In the genomic region with DNA sequence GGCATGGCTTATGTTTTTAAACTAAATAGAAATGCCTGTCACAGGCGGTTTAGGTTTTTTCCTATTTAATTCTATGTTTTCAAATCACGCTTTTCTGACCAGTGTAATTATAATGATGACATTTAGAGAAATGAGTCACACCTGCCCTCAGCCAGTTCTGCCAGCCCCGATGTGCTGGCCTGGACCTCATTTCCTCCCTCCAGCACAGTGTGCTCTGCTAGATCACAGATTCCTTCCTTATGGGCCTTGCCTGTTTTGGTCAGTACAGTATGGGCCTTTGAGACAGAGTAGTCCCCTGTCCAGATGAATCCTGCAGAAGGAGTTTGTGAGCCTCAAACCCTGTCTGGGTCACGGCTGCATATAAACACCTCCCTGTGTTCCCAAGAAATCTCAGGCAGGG, we compare ENCODE assay signal across 24 mouse cellular contexts.
DNase-seq lines count a peak whose midpoint lies in the region; ATAC-seq and TF ChIP-seq lines count a peak whose summit lies in the region.
"Had no signal": no experiment of that assay in that cellular context is flagged by ENCODE, and none has a peak within 500 bp of the region (broad histone marks: within the 10 kb centered on the region; RNA-seq: fewer than 3 reads in every experiment).

No protein-coding gene starts in this region.

- no peak overlapping the region for H3K4me3 ChIP-seq in heart, embryonic 13.5 days
- H3K4me3 ChIP-seq in limb, embryonic 11.5 days (ENCODE audit: low read depth, low read length), result no peak overlapping the region
- no peak overlapping the region for H3K4me3 ChIP-seq in limb, embryonic 10.5 days
- no peak overlapping the region for H3K4me3 ChIP-seq in embryonic fibroblast, embryonic 13.5 days (ENCODE audit: insufficient read depth, low read length)
- H3K4me3 ChIP-seq: forebrain, embryonic 15.5 days; heart, embryonic 15.5 days; limb, embryonic 15.5 days; megakaryocyte, embryonic 14.5 days; midbrain, embryonic 15.5 days had no signal

- no peak overlapping the region for H3K4me2 ChIP-seq in heart, embryonic 13.5 days
- H3K4me2 ChIP-seq in limb, embryonic 11.5 days (ENCODE audit: low read depth, severe bottlenecking), result no peak overlapping the region
- H3K4me2 ChIP-seq: forebrain, embryonic 15.5 days; heart, embryonic 15.5 days; limb, embryonic 15.5 days; lung, embryonic 14.5 days; midbrain, embryonic 15.5 days had no signal

- no peak for TF ChIP-seq POLR2A in embryonic fibroblast, embryonic 13.5 days (IDR thresholded peaks at IDR 0.05; ENCODE audit: low read depth, low read length)

- H3K27ac ChIP-seq in heart, embryonic 13.5 days (replicated peaks), result 0 out of 2 replicates have a peak overlapping the region, but pooled peaks have one; percentile 29
- no peak overlapping the region for H3K27ac ChIP-seq in limb, embryonic 11.5 days (replicated peaks; ENCODE audit: low read depth, low read length)
- no peak overlapping the region; the same call in 1 of the 2 replicates for H3K27ac ChIP-seq in limb, embryonic 10.5 days
- peak overlapping the region; percentile 7; the same call in 1 of the 2 replicates for H3K27ac ChIP-seq in embryonic fibroblast, embryonic 13.5 days (ENCODE audit: insufficient read depth, low read length)
- H3K27ac ChIP-seq: forebrain, embryonic 15.5 days; heart, embryonic 15.5 days; limb, embryonic 15.5 days; liver, embryonic 14.5 days; midbrain, embryonic 15.5 days had no signal

- ATAC-seq in heart, embryonic 13.5 days (ENCODE audit: extremely low read depth, insufficient number of reproducible peaks, low FRiP score, low TSS enrichment), result no peak
- peak; percentile 40; the same call in 1 of the 2 replicates for ATAC-seq in limb, embryonic 11.5 days (ENCODE audit: insufficient number of reproducible peaks, low FRiP score, low TSS enrichment, low read depth)
- ATAC-seq: midbrain, embryonic 15.5 days had no signal

- H3K9me3 ChIP-seq in heart, embryonic 13.5 days, result peaks cover 12% of the 10 kb centered on the region
- H3K9me3 ChIP-seq in limb, embryonic 11.5 days (ENCODE audit: control insufficient read depth, low read length), result no peaks in the 10 kb centered on the region
- H3K9me3 ChIP-seq in limb, embryonic 10.5 days (replicated peaks), result no peaks in the 10 kb centered on the region
- H3K9me3 ChIP-seq: forebrain, embryonic 15.5 days; heart, embryonic 15.5 days; limb, embryonic 15.5 days; midbrain, embryonic 15.5 days had no signal

- no peak for TF ChIP-seq CTCF in embryonic fibroblast, embryonic 13.5 days (IDR thresholded peaks at IDR 0.05; ENCODE audit: borderline replicate concordance, insufficient read depth, low read length)

- H3K4me1 ChIP-seq in heart, embryonic 13.5 days, result peaks cover 17% of the 10 kb centered on the region
- H3K4me1 ChIP-seq in limb, embryonic 11.5 days (ENCODE audit: control insufficient read depth, insufficient read depth, low read length), result no peaks in the 10 kb centered on the region
- peaks cover 17% of the 10 kb centered on the region for H3K4me1 ChIP-seq in limb, embryonic 10.5 days
- H3K4me1 ChIP-seq in embryonic fibroblast, embryonic 13.5 days (ENCODE audit: control insufficient read depth, insufficient read depth, low read length), result no peaks in the 10 kb centered on the region; the same call in 1 of the 2 replicates
- H3K4me1 ChIP-seq: limb, embryonic 15.5 days; megakaryocyte, embryonic 14.5 days; midbrain, embryonic 15.5 days had no signal

- no peak for DNase-seq in heart, adult 8-10 months (ENCODE audit: low spot score)
- DNase-seq in limb, embryonic 11.5 days (ENCODE audit: low spot score), result no peak
- DNase-seq in limb, embryonic 10.5 days (ENCODE audit: low spot score), result no peak
- DNase-seq in NIH3T3 (ENCODE audit: low read depth), result peak; percentile 74
- no peak for DNase-seq in right cerebral cortex, adult 18-20 months
- no peak for DNase-seq in layer of hippocampus, postnatal 14 days (ENCODE audit: low spot score in 2 of 2)
- DNase-seq: adrenal gland, postnatal 14 days; cerebellum, adult 9-11 months; gastrocnemius, postnatal 14 days; heart, adult 11 months; kidney, adult 18-20 months; kidney, postnatal 10 days; layer of hippocampus, postnatal 36 days; lung, embryonic 14.5 days; right cerebral cortex, postnatal 25 days; thymus, postnatal 14 days had no signal

- H3K36me3 ChIP-seq in heart, embryonic 13.5 days, result no peaks in the 10 kb centered on the region
- H3K36me3 ChIP-seq in limb, embryonic 11.5 days (ENCODE audit: control insufficient read depth, insufficient read depth, low read length), result no peaks in the 10 kb centered on the region
- no peaks in the 10 kb centered on the region for H3K36me3 ChIP-seq in limb, embryonic 10.5 days
- H3K36me3 ChIP-seq: forebrain, embryonic 15.5 days; heart, embryonic 15.5 days; limb, embryonic 15.5 days; midbrain, embryonic 15.5 days had no signal

- H3K27me3 ChIP-seq in heart, embryonic 13.5 days (replicated peaks), result no peaks in the 10 kb centered on the region
- H3K27me3 ChIP-seq in limb, embryonic 11.5 days (ENCODE audit: control insufficient read depth, insufficient read depth, low read length), result no peaks in the 10 kb centered on the region
- H3K27me3 ChIP-seq in limb, embryonic 10.5 days (ENCODE audit: low read depth, poor library complexity, severe bottlenecking), result no peaks in the 10 kb centered on the region
- H3K27me3 ChIP-seq: forebrain, embryonic 15.5 days; heart, embryonic 15.5 days; limb, embryonic 15.5 days; megakaryocyte, embryonic 14.5 days; midbrain, embryonic 15.5 days had no signal

- 0 out of 2 replicates have a peak overlapping the region, but pooled peaks have one; percentile 2 for H3K9ac ChIP-seq in heart, embryonic 13.5 days
- no peak overlapping the region for H3K9ac ChIP-seq in limb, embryonic 11.5 days (ENCODE audit: low read length)
- H3K9ac ChIP-seq: forebrain, embryonic 15.5 days; heart, embryonic 15.5 days; limb, embryonic 15.5 days; liver, embryonic 14.5 days; lung, embryonic 14.5 days; midbrain, embryonic 15.5 days had no signal

- WGBS in heart, embryonic 13.5 days, result 43% methylated on average over 4 of the region's 4 CpGs
- WGBS in limb, embryonic 11.5 days, result 59% methylated on average over 4 of the region's 4 CpGs
- WGBS in limb, embryonic 10.5 days, result 70% methylated on average over 4 of the region's 4 CpGs

Comparison
In these comparisons a context has a peak if more than half of its experiments do, and no peak if none do; other contexts are left out.
1. H3K27ac ChIP-seq: peak in heart, embryonic 13.5 days (single experiment) and embryonic fibroblast, embryonic 13.5 days (single experiment); none in limb, embryonic 11.5 days (single experiment) and limb, embryonic 10.5 days (single experiment).